8 mouse cellular contexts compared by ENCODE assay signal in genomic region chr3:137969951-137970350, GRCm38 (mm10). TPM values are rescaled to one million over a fixed set of nuclear protein-coding genes. Genes with fewer than 3 reads are reported as not detected.
DNase-seq lines count a peak whose midpoint lies in the region; ATAC-seq lines count a peak whose summit lies in the region.

No protein-coding gene starts in this region.

- no peak overlapping the region for H3K9ac ChIP-seq in heart, embryonic 15.5 days

- H3K9me3 ChIP-seq in heart, embryonic 15.5 days (replicated peaks): no peaks in the 10 kb centered on the region
- no peaks in the 10 kb centered on the region for H3K9me3 ChIP-seq in hindbrain, embryonic 10.5 days

- peak overlapping the region; percentile 50 for H3K27ac ChIP-seq in heart, embryonic 15.5 days
- peak overlapping the region; percentile 10; the same call in 1 of the 2 replicates for H3K27ac ChIP-seq in hindbrain, embryonic 10.5 days

- H3K4me3 ChIP-seq in heart, embryonic 15.5 days: no peak overlapping the region
- peak overlapping the region; percentile 9 for H3K4me3 ChIP-seq in hindbrain, embryonic 10.5 days

- no peaks in the 10 kb centered on the region for H3K27me3 ChIP-seq in heart, embryonic 15.5 days
- no peaks in the 10 kb centered on the region for H3K27me3 ChIP-seq in hindbrain, embryonic 10.5 days (ENCODE audit: insufficient read depth, poor library complexity, severe bottlenecking)

- ATAC-seq in heart, embryonic 15.5 days (replicated peaks; ENCODE audit: insufficient number of reproducible peaks, insufficient read depth, low FRiP score, low read depth): no peak

- 57% methylated on average over 12 of the region's 12 CpGs for WGBS in heart, embryonic 15.5 days
- WGBS in hindbrain, embryonic 10.5 days: 41% methylated on average over 12 of the region's 12 CpGs

- H3K36me3 ChIP-seq in heart, embryonic 15.5 days: 0 out of 2 replicates have a peak, but pooled peaks cover 1% of the 10 kb centered on the region
- no peaks in the 10 kb centered on the region for H3K36me3 ChIP-seq in hindbrain, embryonic 10.5 days

- peaks cover 42% of the 10 kb centered on the region for H3K4me1 ChIP-seq in heart, embryonic 15.5 days (replicated peaks)
- no peaks in the 10 kb centered on the region for H3K4me1 ChIP-seq in hindbrain, embryonic 10.5 days (replicated peaks)

- H3K4me2 ChIP-seq in heart, embryonic 15.5 days: no peak overlapping the region

- intact Hi-C loops in heart, postnatal 25 days (cut with DNase I): no loop called here

- DNase-seq in heart, postnatal 25 days (ENCODE audit: low spot score): no peak
- DNase-seq in embryo, embryonic 10.5 days (ENCODE audit: low spot score): peak; percentile 69
- peak; percentile 71 for DNase-seq in hindbrain, embryonic 10.5 days (ENCODE audit: low spot score)
- peak; percentile 36 to 40 for DNase-seq in lung, postnatal 4 days
- no peak for DNase-seq in thymus, adult 18-20 months
- no peak for DNase-seq in right cerebral cortex, postnatal 4 days
- DNase-seq in left cerebral cortex, adult 18-20 months (ENCODE audit: low spot score in 2 of 2): no peak

RNA-seq across cellular contexts. Expression of gene Dapp1, which starts 11.4 kb away (rescaled TPM):
- 18.4 TPM in 2 replicates for polyA plus RNA-seq in heart, embryonic 15.5 days (2015; fragmentation: Nextera tagmentation; extraction: Ambion mirVana)
- 1 to 10 TPM; 4.1 to 5.3 TPM for total RNA-seq in heart, postnatal 25 days (2021)
- polyA plus RNA-seq in hindbrain, embryonic 10.5 days (2016; fragmentation: Nextera tagmentation; extraction: Ambion mirVana): 2.3 and 2.4 TPM in 2 replicates
- total RNA-seq in left cerebral cortex, adult 18-20 months (2021): 1 to 10 TPM; 3.5 to 4.5 TPM

RNA-seq across cellular contexts. Expression of gene Lamtor3, which starts 51.6 kb away (rescaled TPM):
- 100 and 108 TPM in 2 replicates for polyA plus RNA-seq in heart, embryonic 15.5 days (2015; fragmentation: Nextera tagmentation; extraction: Ambion mirVana)
- total RNA-seq in heart, postnatal 25 days (2021): 10 to 100 TPM; 92.8 to 96.6 TPM
- polyA plus RNA-seq in hindbrain, embryonic 10.5 days (2016; fragmentation: Nextera tagmentation; extraction: Ambion mirVana): 82.8 and 83.3 TPM in 2 replicates
- 10 to 100 TPM; 74.2 to 75.0 TPM for total RNA-seq in left cerebral cortex, adult 18-20 months (2021)

Comparison
In these comparisons a context has a peak if more than half of its experiments do, and no peak if none do; other contexts are left out.
1. DNase-seq: peak in embryo, embryonic 10.5 days (single experiment), hindbrain, embryonic 10.5 days (single experiment) and lung, postnatal 4 days (2 of 2); none in heart, postnatal 25 days (single experiment), thymus, adult 18-20 months (0 of 2), right cerebral cortex, postnatal 4 days (single experiment) and left cerebral cortex, adult 18-20 months (0 of 2).